Mouse (Mus musculus): ENCODE results near the gene Rbp1. TPM values are rescaled to one million over a fixed set of nuclear protein-coding genes. Genes with fewer than 3 reads are reported as not detected.

Gene Rbp1
- total RNA-seq, 4 experiments from 2014 or later: 0.68 to 1.6 (median 1.1) TPM

- DNase-seq (ENCODE audit: low spot score in 2 of 2): peak; percentile 10 to 30
Observed at GRCm38 (mm10) chr9:98424725-98425210, 2.0 kb downstream of the Rbp1 start.

GRCm38 (mm10) chr9:98425351-98425880 lies 2.7 kb downstream of the Rbp1 start:
- DNase-seq (ENCODE audit: low spot score in 2 of 2): no peak

- DNase-seq (ENCODE audit: low spot score in 2 of 2): no peak
Observed at GRCm38 (mm10) chr9:98427906-98428517, 5.3 kb downstream of the Rbp1 start.

- DNase-seq (ENCODE audit: low spot score in 2 of 2): peak in 1 of 2 experiments; percentile 28
Observed at GRCm38 (mm10) chr9:98428783-98429182, 6.0 kb downstream of the Rbp1 start.

GRCm38 (mm10) chr9:98429806-98430205 lies 7.0 kb downstream of the Rbp1 start:
- DNase-seq (ENCODE audit: low spot score in 2 of 2): peak in 1 of 2 experiments; percentile 15

GRCm38 (mm10) chr9:98430528-98430927 lies 7.8 kb downstream of the Rbp1 start:
- no peak for DNase-seq (ENCODE audit: low spot score in 2 of 2)

- no peak for DNase-seq (ENCODE audit: low spot score in 2 of 2)
Observed at GRCm38 (mm10) chr9:98433021-98433420, 10.3 kb downstream of the Rbp1 start.

- no peak for DNase-seq (ENCODE audit: low spot score in 2 of 2)
Observed at GRCm38 (mm10) chr9:98433956-98434588, 11.3 kb downstream of the Rbp1 start.

- no peak for DNase-seq (ENCODE audit: low spot score in 2 of 2)
Observed at GRCm38 (mm10) chr9:98437819-98438218, 15.1 kb downstream of the Rbp1 start.

GRCm38 (mm10) chr9:98439091-98439490 lies 16.3 kb downstream of the Rbp1 start:
- no peak for DNase-seq (ENCODE audit: low spot score in 2 of 2)

- no peak for DNase-seq (ENCODE audit: low spot score in 2 of 2)
Observed at GRCm38 (mm10) chr9:98442638-98443037, 19.9 kb downstream of the Rbp1 start.

GRCm38 (mm10) chr9:98445359-98446149 lies 22.8 kb downstream of the Rbp1 start:
- no peak for DNase-seq (ENCODE audit: low spot score in 2 of 2)

- DNase-seq (ENCODE audit: low spot score in 2 of 2): no peak
Observed at GRCm38 (mm10) chr9:98450976-98451375, 28.2 kb downstream of the Rbp1 start.

GRCm38 (mm10) chr9:98466709-98467108 lies 43.9 kb downstream of the Rbp1 start:
- no peak for DNase-seq (ENCODE audit: low spot score in 2 of 2)

- DNase-seq (ENCODE audit: low spot score in 2 of 2): no peak
Observed at GRCm38 (mm10) chr9:98480172-98480749, 57.5 kb downstream of the Rbp1 start.

GRCm38 (mm10) chr9:98482256-98482655 lies 59.5 kb downstream of the Rbp1 start:
- DNase-seq (ENCODE audit: low spot score in 2 of 2): no peak

GRCm38 (mm10) chr9:98485020-98485419 lies 62.3 kb downstream of the Rbp1 start:
- DNase-seq (ENCODE audit: low spot score in 2 of 2): no peak

GRCm38 (mm10) chr9:98485815-98486214 lies 63.1 kb downstream of the Rbp1 start, which contains the start of gene Rbp2:
Gene Rbp2, plus strand, starts transcription at chr9:98486115.
- DNase-seq (ENCODE audit: low spot score in 2 of 2): no peak

- DNase-seq (ENCODE audit: low spot score in 2 of 2): no peak
Observed at GRCm38 (mm10) chr9:98487273-98487672, 64.5 kb downstream of the Rbp1 start.

GRCm38 (mm10) chr9:98489532-98489931 lies 66.8 kb downstream of the Rbp1 start:
- DNase-seq (ENCODE audit: low spot score in 2 of 2): no peak

GRCm38 (mm10) chr9:98490128-98490527 lies 67.4 kb downstream of the Rbp1 start:
- no peak for DNase-seq (ENCODE audit: low spot score in 2 of 2)

Measured in gastrocnemius, adult 8-10 months (tissue).